Mouse (Mus musculus) stomach, postnatal 0 days (tissue): ENCODE results near the gene Selenon.
"Not testable (repeated sequence)": the region's sequence is repeated elsewhere in the genome, so short reads cannot be mapped to it uniquely, and the experiment has no call there.

Experiments
- CTCF ChIP-seq: IDR thresholded peaks from 2 replicates; pipeline ENCODE4 v1.5.1; 2016; ENCODE audit warnings: antibody characterized with exemption, low read depth, mild to moderate bottlenecking, moderate library complexity
- EP300 ChIP-seq: optimal IDR thresholded peaks from 2 replicates; pipeline ENCODE3; 2016; ENCODE audit warnings: antibody characterized with exemption

GRCm38 (mm10) chr4:134494161-134494560 lies 57.8 kb downstream of the Selenon start:
- TF ChIP-seq CTCF, EP300: not testable (repeated sequence)
